Mouse (Mus musculus): ENCODE results near the gene Ifi27.

DNA sequence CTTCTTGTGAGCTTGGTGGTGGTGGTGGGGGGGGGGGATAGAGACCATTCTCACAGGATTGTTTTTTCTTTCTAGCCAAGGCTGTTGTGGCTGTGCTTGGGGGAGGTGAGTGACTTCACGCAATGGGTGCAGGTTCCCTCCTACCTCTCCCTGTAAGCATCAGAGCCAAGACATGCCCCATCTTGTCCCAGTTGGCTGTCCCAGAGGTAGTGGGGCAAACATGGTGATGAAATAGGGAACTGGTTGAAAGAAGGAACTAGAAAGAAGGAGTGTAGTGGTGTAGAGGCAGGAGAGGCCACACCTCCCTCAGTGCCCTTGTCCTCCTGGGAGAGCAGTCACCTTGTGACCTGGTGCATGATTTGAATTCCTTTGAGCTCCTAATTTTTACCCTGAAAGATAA lies 3.6 kb downstream of the Ifi27 start:
- no peak for TF ChIP-seq CTCF (IDR thresholded peaks at IDR 0.05; ENCODE audit: extremely low read depth, insufficient read depth, insufficient read length, insufficient replicate concordance)
- no peak for TF ChIP-seq POLR2A (IDR thresholded peaks at IDR 0.05; ENCODE audit: low read depth, low read length)

Data from spleen, adult 2 months (tissue).